8 mouse cellular contexts compared by ENCODE assay signal in the genomic region with DNA sequence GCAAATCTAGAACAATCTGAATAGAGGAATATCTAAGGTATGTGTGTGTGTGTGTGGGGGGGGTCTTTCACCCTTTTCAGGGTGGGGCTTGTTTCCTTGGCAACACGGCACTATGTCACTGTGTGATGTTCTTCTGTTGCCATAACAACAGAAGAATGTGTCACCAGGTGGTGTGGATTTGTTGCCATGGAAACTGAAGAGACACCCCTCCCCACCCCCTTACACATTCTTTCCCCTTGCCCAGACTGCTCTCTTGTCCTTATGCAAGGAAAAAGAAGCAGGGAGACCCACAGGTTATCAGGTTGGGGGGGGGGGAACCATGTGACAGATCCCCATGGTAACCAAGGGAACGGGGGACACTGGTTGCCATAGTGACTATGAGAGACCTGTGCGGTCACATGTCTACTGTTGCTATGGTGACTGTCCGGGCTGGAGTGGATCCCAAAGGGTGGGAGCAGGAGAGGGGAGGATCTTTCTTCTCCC. TPM values are rescaled to one million over a fixed set of nuclear protein-coding genes. Genes with fewer than 3 reads are reported as not detected.
DNase-seq lines count a peak whose midpoint lies in the region; ATAC-seq lines count a peak whose summit lies in the region.

No protein-coding gene starts in this region.

- peak; percentile 15; the same call in 1 of the 2 replicates for ATAC-seq in embryonic facial prominence, embryonic 14.5 days (ENCODE audit: low read depth)
- ATAC-seq in intestine, embryonic 16.5 days: 0 out of 2 replicates have a peak, but pooled peaks have one; percentile 4
- peak; percentile 89 for ATAC-seq in midbrain, embryonic 11.5 days (ENCODE audit: low FRiP score)

- H3K4me1 ChIP-seq in embryonic facial prominence, embryonic 14.5 days (ENCODE audit: control insufficient read depth, insufficient read depth, low read length): peaks cover 46% of the 10 kb centered on the region
- peaks cover 50% of the 10 kb centered on the region for H3K4me1 ChIP-seq in intestine, embryonic 16.5 days (ENCODE audit: control insufficient read depth, insufficient read depth, low read length)
- H3K4me1 ChIP-seq in midbrain, embryonic 11.5 days (ENCODE audit: control insufficient read depth, insufficient read depth, low read length): peaks cover 56% of the 10 kb centered on the region

- no peak overlapping the region; the same call in 1 of the 2 replicates for H3K4me3 ChIP-seq in embryonic facial prominence, embryonic 14.5 days (ENCODE audit: low read depth, low read length)
- no peak overlapping the region for H3K4me3 ChIP-seq in intestine, embryonic 16.5 days (ENCODE audit: low read length)
- H3K4me3 ChIP-seq in midbrain, embryonic 11.5 days (ENCODE audit: low read depth, low read length): no peak overlapping the region

- H3K4me2 ChIP-seq in embryonic facial prominence, embryonic 14.5 days (ENCODE audit: low read depth, low read length): peak overlapping the region; percentile 61
- no peak overlapping the region for H3K4me2 ChIP-seq in intestine, embryonic 16.5 days (ENCODE audit: low read depth, low read length)
- peak overlapping the region; percentile 19 for H3K4me2 ChIP-seq in midbrain, embryonic 11.5 days

- 0 out of 2 replicates have a peak, but pooled peaks cover 11% of the 10 kb centered on the region for H3K36me3 ChIP-seq in embryonic facial prominence, embryonic 14.5 days (ENCODE audit: control insufficient read depth, insufficient read depth, low read length)
- no peaks in the 10 kb centered on the region for H3K36me3 ChIP-seq in intestine, embryonic 16.5 days (ENCODE audit: control insufficient read depth, insufficient read depth, low read length)
- no peaks in the 10 kb centered on the region for H3K36me3 ChIP-seq in midbrain, embryonic 11.5 days (ENCODE audit: control insufficient read depth, insufficient read depth, low read length)

- no peaks in the 10 kb centered on the region for H3K27me3 ChIP-seq in embryonic facial prominence, embryonic 14.5 days (replicated peaks; ENCODE audit: control insufficient read depth, insufficient read depth, low read length)
- H3K27me3 ChIP-seq in intestine, embryonic 16.5 days (replicated peaks; ENCODE audit: control insufficient read depth, insufficient read depth, low read length): peaks cover 18% of the 10 kb centered on the region; the same call in 1 of the 2 replicates
- H3K27me3 ChIP-seq in midbrain, embryonic 11.5 days (ENCODE audit: control insufficient read depth, insufficient read depth, low read length): no peaks in the 10 kb centered on the region

- DNase-seq in brain, adult 2 months (ENCODE audit: low read depth, low spot score): peak; percentile 93
- peak; percentile 77 for DNase-seq in embryonic facial prominence, embryonic 14.5 days (ENCODE audit: low spot score)
- peak; percentile 98 for DNase-seq in midbrain, embryonic 11.5 days (ENCODE audit: low spot score, missing footprints)
- peak; percentile 82 for DNase-seq in telencephalon, adult 2 months (ENCODE audit: low read depth, low spot score)
- no peak for DNase-seq in adipocyte (ENCODE audit: low spot score)
- DNase-seq in adrenal gland, postnatal 14 days: no peak
- no peak for DNase-seq in spleen, adult 18-20 months

- H3K9ac ChIP-seq in embryonic facial prominence, embryonic 14.5 days (ENCODE audit: low read depth, low read length): no peak overlapping the region
- H3K9ac ChIP-seq in intestine, embryonic 16.5 days (ENCODE audit: low read depth, low read length): no peak overlapping the region
- no peak overlapping the region for H3K9ac ChIP-seq in midbrain, embryonic 11.5 days (ENCODE audit: low read length)

- peak overlapping the region; percentile 97 for H3K27ac ChIP-seq in embryonic facial prominence, embryonic 14.5 days (replicated peaks; ENCODE audit: low read depth, low read length)
- H3K27ac ChIP-seq in intestine, embryonic 16.5 days (ENCODE audit: low read length): peak overlapping the region; percentile 5; the same call in 1 of the 2 replicates
- H3K27ac ChIP-seq in midbrain, embryonic 11.5 days (ENCODE audit: low read depth, low read length): peak overlapping the region; percentile 88

- WGBS in embryonic facial prominence, embryonic 14.5 days: 17% methylated on average over 4 of the region's 4 CpGs
- WGBS in intestine, embryonic 16.5 days: 27% methylated on average over 4 of the region's 4 CpGs
- 2% methylated on average over 4 of the region's 4 CpGs for WGBS in midbrain, embryonic 11.5 days

- no peaks in the 10 kb centered on the region for H3K9me3 ChIP-seq in embryonic facial prominence, embryonic 14.5 days (ENCODE audit: control insufficient read depth, low read length)
- H3K9me3 ChIP-seq in intestine, embryonic 16.5 days (ENCODE audit: control insufficient read depth, low read length): no peaks in the 10 kb centered on the region
- H3K9me3 ChIP-seq in midbrain, embryonic 11.5 days (ENCODE audit: control insufficient read depth, low read length): no peaks in the 10 kb centered on the region

RNA-seq across cellular contexts. Expression of a gene that starts 5.4 kb away (rescaled TPM):
- polyA plus RNA-seq in embryonic facial prominence, embryonic 14.5 days (2014; fragmentation: Nextera tagmentation; extraction: Ambion mirVana): 30.0 and 30.5 TPM in 2 replicates
- 4.9 and 5.4 TPM in 2 replicates for polyA plus RNA-seq in intestine, embryonic 16.5 days (2015; fragmentation: Nextera tagmentation; extraction: Ambion mirVana)
- polyA plus RNA-seq in midbrain, embryonic 11.5 days (2014; fragmentation: Nextera tagmentation; extraction: Ambion mirVana): 7.6 and 9.3 TPM in 2 replicates
- total RNA-seq in adrenal gland, postnatal 14 days (2021): 0.89 and 1.5 TPM in 2 replicates

RNA-seq across cellular contexts. Expression of a gene that starts 17.4 kb away (rescaled TPM):
- polyA plus RNA-seq in embryonic facial prominence, embryonic 14.5 days (2014; fragmentation: Nextera tagmentation; extraction: Ambion mirVana): 0.31 and 0.51 TPM in 2 replicates
- 0.13 and 0.16 TPM in 2 replicates for polyA plus RNA-seq in intestine, embryonic 16.5 days (2015; fragmentation: Nextera tagmentation; extraction: Ambion mirVana)
- not detected in 2 replicates for polyA plus RNA-seq in midbrain, embryonic 11.5 days (2014; fragmentation: Nextera tagmentation; extraction: Ambion mirVana)
- not detected in 2 replicates for total RNA-seq in adrenal gland, postnatal 14 days (2021)

RNA-seq across cellular contexts. Expression of a gene that starts 31.2 kb away (rescaled TPM):
- polyA plus RNA-seq in embryonic facial prominence, embryonic 14.5 days (2014; fragmentation: Nextera tagmentation; extraction: Ambion mirVana): 4.3 and 6.6 TPM in 2 replicates
- polyA plus RNA-seq in intestine, embryonic 16.5 days (2015; fragmentation: Nextera tagmentation; extraction: Ambion mirVana): 1.5 and 1.7 TPM in 2 replicates
- 0.27 and 0.50 TPM in 2 replicates for polyA plus RNA-seq in midbrain, embryonic 11.5 days (2014; fragmentation: Nextera tagmentation; extraction: Ambion mirVana)
- total RNA-seq in adrenal gland, postnatal 14 days (2021): 12.1 and 13.5 TPM in 2 replicates

RNA-seq across cellular contexts. Expression of a gene that starts 52.9 kb away (rescaled TPM):
- polyA plus RNA-seq in embryonic facial prominence, embryonic 14.5 days (2014; fragmentation: Nextera tagmentation; extraction: Ambion mirVana): 1.4 and 4.1 TPM in 2 replicates
- 3.0 and 3.2 TPM in 2 replicates for polyA plus RNA-seq in intestine, embryonic 16.5 days (2015; fragmentation: Nextera tagmentation; extraction: Ambion mirVana)
- 3.7 and 4.1 TPM in 2 replicates for polyA plus RNA-seq in midbrain, embryonic 11.5 days (2014; fragmentation: Nextera tagmentation; extraction: Ambion mirVana)
- total RNA-seq in adrenal gland, postnatal 14 days (2021): 3.9 and 5.6 TPM in 2 replicates

Comparison
In these comparisons a context has a peak if more than half of its experiments do, and no peak if none do; other contexts are left out.
1. DNase-seq: peak in brain, adult 2 months (single experiment), embryonic facial prominence, embryonic 14.5 days (single experiment), midbrain, embryonic 11.5 days (single experiment) and telencephalon, adult 2 months (single experiment); none in adipocyte (single experiment), adrenal gland, postnatal 14 days (single experiment) and spleen, adult 18-20 months (0 of 2).
2. ATAC-seq: peak in every context shown above with its lines; median percentile 89 in midbrain, embryonic 11.5 days; 15 in embryonic facial prominence, embryonic 14.5 days; 4 in intestine, embryonic 16.5 days.
3. H3K27ac ChIP-seq: peak in every context shown above with its lines; median percentile 97 in embryonic facial prominence, embryonic 14.5 days; 88 in midbrain, embryonic 11.5 days; 5 in intestine, embryonic 16.5 days.